Mouse (Mus musculus): ENCODE measurements at regions not wholly inside any gene's neighbourhood (a gene's known extent, or its start where the extent isn't known, plus 50 kb on each side); places are given as distances from the start of the nearest gene placed in this dataset.

DNA sequence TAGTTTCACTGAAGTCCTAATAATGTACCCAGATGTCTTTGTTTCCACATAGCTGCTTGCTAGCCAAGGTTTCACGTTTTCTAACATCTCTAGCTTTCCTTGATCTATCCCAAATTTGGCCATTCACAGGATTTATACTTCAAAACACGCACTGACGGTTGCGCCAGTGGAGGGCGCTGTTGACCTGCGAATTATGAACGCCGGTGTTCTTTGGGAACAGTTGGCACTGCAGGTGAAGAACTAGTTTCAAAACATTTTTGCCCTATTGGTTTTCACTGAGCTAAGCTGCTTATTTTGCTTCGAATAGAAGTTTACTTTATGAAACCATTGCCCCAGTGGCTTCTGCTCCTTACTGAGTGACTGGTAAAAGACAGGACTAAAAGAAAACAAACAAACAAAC is 76.7 kb upstream of the Slitrk3 start:
- H3K4me1 ChIP-seq (ENCODE audit: control insufficient read depth, insufficient read depth, low read length): no peaks in the 10 kb centered on the region
- H3K4me3 ChIP-seq (ENCODE audit: insufficient read depth, low read length): no peak overlapping the region
- H3K27ac ChIP-seq (ENCODE audit: insufficient read depth, low read length): no peak overlapping the region
- TF ChIP-seq CTCF (IDR thresholded peaks at IDR 0.05; ENCODE audit: borderline replicate concordance, insufficient read depth, low read length): peak; percentile 26; the same call in 1 of the 2 replicates
- no peak for TF ChIP-seq POLR2A (IDR thresholded peaks at IDR 0.05; ENCODE audit: low read depth, low read length)

DNA sequence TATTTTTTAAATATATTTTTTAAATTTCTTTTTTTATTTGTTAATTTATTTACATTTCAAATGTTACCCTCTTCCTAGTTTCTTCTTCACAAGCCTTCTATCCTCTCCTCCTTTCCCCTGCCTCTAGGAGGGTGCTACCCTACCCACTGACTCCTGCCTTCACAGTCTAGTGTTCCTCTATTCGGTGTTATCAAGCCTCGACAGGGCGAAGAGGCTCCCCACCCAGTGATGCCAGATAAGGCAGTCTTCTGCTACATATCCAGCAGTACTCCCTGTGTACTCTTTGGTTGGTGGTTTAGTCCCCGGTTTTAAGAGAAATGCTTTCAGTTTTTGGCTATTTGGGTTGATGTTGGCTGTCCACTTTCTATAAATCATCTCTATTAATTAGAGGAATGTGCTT is 67.5 kb upstream of the Slitrk3 start:
- no peak for TF ChIP-seq POLR2A (IDR thresholded peaks at IDR 0.05; ENCODE audit: low read depth, low read length)
- H3K4me1 ChIP-seq (ENCODE audit: control insufficient read depth, insufficient read depth, low read length): no peaks in the 10 kb centered on the region
- H3K27ac ChIP-seq (ENCODE audit: insufficient read depth, low read length): no peak overlapping the region
- no peak overlapping the region for H3K4me3 ChIP-seq (ENCODE audit: insufficient read depth, low read length)

DNA sequence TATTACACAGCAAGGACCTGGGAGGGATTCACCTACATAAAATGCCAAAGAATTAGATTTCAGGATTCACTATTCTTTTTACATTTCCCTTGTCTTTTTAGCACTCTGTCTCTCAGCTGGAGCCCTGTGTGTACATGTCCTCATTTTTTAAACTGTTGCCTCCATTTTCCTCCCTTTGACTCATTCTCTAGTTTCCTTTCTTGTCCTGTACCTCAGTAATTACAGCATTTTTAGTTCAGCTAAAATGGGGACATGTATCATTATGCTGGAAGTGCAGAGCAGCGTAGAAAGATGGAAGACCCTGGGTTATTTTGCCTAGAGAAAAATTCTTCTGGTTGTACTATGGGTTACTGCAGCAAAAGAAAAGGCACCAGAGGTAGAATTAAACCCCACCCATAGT is 51.5 kb upstream of the Slitrk3 start:
- no peak overlapping the region for H3K4me3 ChIP-seq (ENCODE audit: insufficient read depth, low read length)
- no peak for TF ChIP-seq POLR2A (IDR thresholded peaks at IDR 0.05; ENCODE audit: low read depth, low read length)
- no peak for TF ChIP-seq CTCF (IDR thresholded peaks at IDR 0.05; ENCODE audit: borderline replicate concordance, insufficient read depth, low read length)
- no peaks in the 10 kb centered on the region for H3K4me1 ChIP-seq (ENCODE audit: control insufficient read depth, insufficient read depth, low read length)
- H3K27ac ChIP-seq (ENCODE audit: insufficient read depth, low read length): no peak overlapping the region
